Mouse (Mus musculus) kidney, embryonic 14.5 days (tissue): Measurements from ENCODE around the gene Naa38. TPM values are rescaled to one million over a fixed set of nuclear protein-coding genes. Genes with fewer than 3 reads are reported as not detected.

ENCODE experiments used
- ATAC-seq: fragments of 200-750 bp; cut with Nextera tagmentation; 2 replicates; pipeline ENCODE4 v1.8.0; 2017; ENCODE audit warnings: moderate number of reproducible peaks, mild to moderate bottlenecking, moderate TSS enrichment, moderate library complexity; ENCODE audit not compliant: low FRiP score, low TSS enrichment
- H3K27ac ChIP-seq: fragments of 300-500 bp; sonication (generic); 2 replicates; pipeline ENCODE4 v1.5.1; 2014; ENCODE audit warnings: low read depth, mild to moderate bottlenecking, low read length, moderate library complexity, mixed read lengths
- H3K27me3 ChIP-seq: fragments of 300-500 bp; sonication (generic); 2 replicates; pipeline ENCODE4 v1.6.1; 2014; ENCODE audit warnings: mild to moderate bottlenecking, low read length; ENCODE audit not compliant: control insufficient read depth, insufficient read depth
- H3K36me3 ChIP-seq: fragments of 300-500 bp; sonication (generic); 2 replicates; pipeline ENCODE4 v1.6.1; 2014; ENCODE audit warnings: low read length, mixed read lengths; ENCODE audit not compliant: control insufficient read depth, insufficient read depth
- H3K4me1 ChIP-seq: fragments of 300-500 bp; sonication (generic); 2 replicates; pipeline ENCODE4 v1.6.1; 2014; ENCODE audit warnings: low read length, mixed read lengths; ENCODE audit not compliant: control insufficient read depth, insufficient read depth
- H3K4me2 ChIP-seq: fragments of 300-500 bp; sonication (generic); replicated peaks from 2 replicates; pipeline ENCODE4 v1.6.1; 2014; ENCODE audit warnings: low read depth, mild to moderate bottlenecking, low read length
- H3K4me3 ChIP-seq: fragments of 300-500 bp; sonication (generic); 2 replicates; pipeline ENCODE4 v1.5.1; 2014; ENCODE audit warnings: mild to moderate bottlenecking, low read length
- H3K9ac ChIP-seq: fragments of 300-500 bp; sonication (generic); 2 replicates; pipeline ENCODE4 v1.6.1; 2014; ENCODE audit warnings: low read depth, mild to moderate bottlenecking, low read length, moderate library complexity
- H3K9me3 ChIP-seq: fragments of 300-500 bp; sonication (generic); 2 replicates; pipeline ENCODE4 v1.6.1; 2016; ENCODE audit warnings: low read length; ENCODE audit not compliant: control insufficient read depth
- WGBS: fragments of 180-500 bp; shearing (Covaris S2); extraction: QIAGEN DNeasy Blood & Tissue Kit; methylation state at CpG from one replicate; pipeline ENCODE4 v1.1.7; 2014; 5-methylcytosine and 5-hydroxymethylcytosine counted together
- polyA plus RNA-seq: library from polyadenylated mRNA; unstranded; fragments of >200 nt; fragmentation: Nextera tagmentation; extraction: Ambion mirVana; gene quantifications from 2 replicates; pipeline ENCODE4 v1.2.1, GENCODE M21; 2014

Gene Naa38
- polyA plus RNA-seq, 1 experiment from 2014 or later, result 172 TPM

DNA sequence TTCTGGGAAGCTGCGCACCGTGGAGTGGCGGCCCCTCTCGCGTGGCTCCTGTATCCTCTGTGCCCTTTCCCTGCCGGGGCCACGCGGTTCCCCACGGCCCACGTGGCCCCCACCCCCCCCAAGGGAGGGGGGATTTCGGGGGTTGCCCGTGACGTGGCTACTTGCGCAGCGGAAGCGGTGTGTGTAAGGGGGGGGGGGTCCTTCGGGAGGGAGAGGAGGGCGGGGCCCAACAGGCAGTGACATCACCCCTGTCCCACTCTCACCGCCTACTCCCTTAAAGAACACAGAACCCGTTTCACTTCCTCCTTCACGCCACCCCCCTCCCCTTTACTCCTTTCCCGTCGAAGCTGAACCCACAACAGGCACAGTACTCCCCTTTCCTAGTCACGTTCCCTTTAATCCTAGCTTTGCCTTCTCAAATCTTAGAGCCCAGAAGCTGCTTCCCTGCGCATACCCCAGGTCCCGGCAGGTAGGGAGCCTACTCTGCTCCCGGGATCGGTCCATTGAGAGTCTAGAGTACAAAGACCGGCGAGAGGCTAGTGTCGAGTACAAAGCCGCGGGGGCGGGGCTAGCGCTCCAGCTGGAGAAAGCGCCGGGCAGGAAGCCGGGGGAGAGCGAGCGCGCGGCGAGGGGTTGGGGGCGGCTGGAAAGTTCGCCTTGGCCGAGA lies 14.2 kb downstream of the Naa38 start:
- Histone ChIP-seq H3K4me3 (peak overlapping the region; percentile 85), H3K4me1 (peaks cover 41% of the 10 kb centered on the region), H3K36me3 (peaks cover 51% of the 10 kb centered on the region)

DNA sequence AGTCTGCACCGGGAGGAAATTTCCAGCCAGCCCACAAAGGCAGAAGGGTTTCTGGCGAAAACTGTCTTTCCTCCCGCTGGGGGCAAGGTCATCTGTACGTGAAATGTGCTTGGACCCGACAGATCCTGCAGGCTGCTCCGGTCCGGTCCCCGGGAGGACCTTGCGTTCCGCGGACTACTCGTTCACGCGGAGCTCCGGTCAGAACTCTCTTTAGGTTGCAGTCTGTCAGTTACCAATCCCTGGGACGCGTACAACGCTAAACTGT lies 14.7 kb downstream of the Naa38 start:
- under 1% methylated on average over 18 of the region's 18 CpGs for WGBS
- H3K4me3 ChIP-seq, result peak overlapping the region; percentile 85
- H3K27me3 ChIP-seq, result no peaks in the 10 kb centered on the region
- peaks cover 45% of the 10 kb centered on the region for H3K4me1 ChIP-seq
- H3K27ac ChIP-seq, result peak overlapping the region; percentile 99
- peak overlapping the region; percentile 90 for H3K9ac ChIP-seq
- ATAC-seq, result no peak
- H3K4me2 ChIP-seq, result peak overlapping the region; percentile 68
- no peaks in the 10 kb centered on the region for H3K9me3 ChIP-seq
- H3K36me3 ChIP-seq, result peaks cover 47% of the 10 kb centered on the region

More for the DNA sequence above, 14.2 kb downstream of the Naa38 start:
- Histone ChIP-seq H3K27me3 (no peaks in the 10 kb centered on the region), H3K4me2 (peak overlapping the region; percentile 68), H3K9ac (peak overlapping the region; percentile 90), H3K27ac (peak overlapping the region; percentile 99), H3K9me3 (no peaks in the 10 kb centered on the region)
- WGBS, result under 1% methylated on average over 41 of the region's 46 CpGs
- peak; percentile 41; the same call in 1 of the 2 replicates for ATAC-seq

DNA sequence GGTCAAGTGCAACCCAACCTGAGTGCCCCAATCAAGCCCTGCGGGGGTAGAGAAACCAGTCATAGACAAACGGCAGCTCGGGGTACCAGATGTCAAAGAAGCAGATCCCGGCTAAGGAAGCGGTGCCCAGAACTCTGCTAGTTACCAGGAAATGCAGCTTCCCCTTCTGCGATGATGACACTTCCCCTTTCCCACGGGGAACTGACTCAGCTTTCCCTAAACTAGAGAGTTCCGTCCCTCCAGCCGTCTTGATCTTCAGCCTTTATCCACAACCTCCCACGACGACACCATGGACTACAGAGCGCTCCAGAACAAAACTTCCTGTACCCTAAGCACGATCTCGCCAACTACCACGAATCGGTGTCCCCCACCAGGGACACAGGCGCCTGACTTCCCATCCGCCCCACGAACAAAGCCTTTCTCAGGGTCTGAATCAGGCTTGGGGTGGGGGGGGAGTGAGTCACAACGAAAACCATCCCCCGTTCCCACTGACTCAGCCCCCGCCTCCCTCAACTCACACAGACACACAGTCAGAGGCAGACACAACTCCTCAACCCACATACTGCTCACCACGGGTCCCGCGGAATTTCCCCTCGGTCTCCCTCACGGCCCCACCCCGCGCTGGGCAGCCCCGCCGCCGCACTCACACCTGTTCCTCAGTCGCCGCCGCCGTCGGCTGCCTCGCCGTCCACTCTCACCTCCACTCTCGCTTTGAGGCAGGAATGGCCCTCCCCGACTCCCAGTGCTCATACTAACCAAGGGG lies 15.2 kb downstream of the Naa38 start:
- H3K27ac ChIP-seq, result peak overlapping the region; percentile 99
- ATAC-seq, result peak; percentile 7; the same call in 1 of the 2 replicates
- peaks cover 41% of the 10 kb centered on the region for H3K36me3 ChIP-seq
- H3K9me3 ChIP-seq, result no peaks in the 10 kb centered on the region
- peak overlapping the region; percentile 85 for H3K4me3 ChIP-seq
- peak overlapping the region; percentile 68 for H3K4me2 ChIP-seq
- WGBS, result under 1% methylated on average over 41 of the region's 41 CpGs
- peak overlapping the region; percentile 90 for H3K9ac ChIP-seq
- H3K27me3 ChIP-seq, result no peaks in the 10 kb centered on the region
- H3K4me1 ChIP-seq, result peaks cover 47% of the 10 kb centered on the region

- peak; percentile 56 for ATAC-seq
- Histone ChIP-seq H3K9me3 (no peaks in the 10 kb centered on the region), H3K4me1 (peaks cover 47% of the 10 kb centered on the region), H3K4me2 (peak overlapping the region; percentile 68), H3K9ac (peak overlapping the region; percentile 90), H3K27me3 (no peaks in the 10 kb centered on the region), H3K36me3 (peaks cover 35% of the 10 kb centered on the region), H3K4me3 (peak overlapping the region; percentile 85), H3K27ac (peak overlapping the region; percentile 99)
- WGBS, result under 1% methylated on average over 26 of the region's 26 CpGs
These were observed 15.8 kb downstream of the Naa38 start for GRCm38 (mm10) chr11:69411073-69411535.

- peaks cover 50% of the 10 kb centered on the region for H3K4me1 ChIP-seq
- H3K36me3 ChIP-seq, result peaks cover 30% of the 10 kb centered on the region
- H3K27ac ChIP-seq, result peak overlapping the region; percentile 99
- H3K27me3 ChIP-seq, result no peaks in the 10 kb centered on the region
- no peak for ATAC-seq
- peak overlapping the region; percentile 90 for H3K9ac ChIP-seq
- no peaks in the 10 kb centered on the region for H3K9me3 ChIP-seq
- peak overlapping the region; percentile 68 for H3K4me2 ChIP-seq
- peak overlapping the region; percentile 85 for H3K4me3 ChIP-seq
- under 1% methylated on average over 33 of the region's 39 CpGs for WGBS
These were observed 16.4 kb downstream of the Naa38 start for GRCm38 (mm10) chr11:69411538-69412203.

DNA sequence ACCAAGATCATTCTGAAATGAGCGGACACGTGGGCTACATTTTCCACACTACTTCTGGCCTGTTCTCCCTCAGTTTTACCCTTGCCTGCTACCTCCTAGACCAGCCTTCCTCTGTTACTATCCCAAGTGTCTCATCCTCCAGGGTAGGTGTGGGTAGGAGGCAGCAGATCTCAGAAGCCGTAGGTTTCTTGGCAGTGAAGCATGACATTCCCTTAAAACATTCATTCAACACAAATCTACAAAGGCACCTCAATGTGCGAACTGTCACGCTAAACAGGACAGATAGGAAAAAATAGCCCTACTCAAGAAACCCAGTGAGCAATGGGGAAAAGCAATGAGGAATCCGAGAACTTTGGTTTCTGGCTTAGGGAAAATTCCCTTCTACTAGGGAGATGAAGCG lies 17.3 kb downstream of the Naa38 start:
- H3K4me2 ChIP-seq, result peak overlapping the region; percentile 68
- no peak for ATAC-seq
- H3K9me3 ChIP-seq, result no peaks in the 10 kb centered on the region
- peak overlapping the region; percentile 85 for H3K4me3 ChIP-seq
- WGBS, result 53% methylated on average over 7 of the region's 7 CpGs
- no peaks in the 10 kb centered on the region for H3K27me3 ChIP-seq
- peak overlapping the region; percentile 8; the same call in 1 of the 2 replicates for H3K9ac ChIP-seq
- H3K36me3 ChIP-seq, result peaks cover 21% of the 10 kb centered on the region
- H3K4me1 ChIP-seq, result peaks cover 56% of the 10 kb centered on the region
- H3K27ac ChIP-seq, result no peak overlapping the region

- H3K4me2 ChIP-seq, result peak within 1 kb of the TSS; percentile 95
- ATAC-seq, result no peak
- H3K9me3 ChIP-seq, result no peaks in the 10 kb centered on the region
- peaks cover 47% of the 10 kb centered on the region for H3K4me1 ChIP-seq
- H3K27me3 ChIP-seq, result no peaks in the 10 kb centered on the region
- peak within 1 kb of the TSS; percentile 45; the same call in 1 of the 2 replicates for H3K9ac ChIP-seq
- peak within 1 kb of the TSS; percentile 85 for H3K4me3 ChIP-seq
- WGBS, result 27% methylated on average over 12 of the region's 12 CpGs
- H3K27ac ChIP-seq, result peak within 1 kb of the TSS; percentile 95
- peaks cover 14% of the 10 kb centered on the region for H3K36me3 ChIP-seq
These were observed 18.2 kb downstream of the Naa38 start, which contains the start of gene Kdm6b for GRCm38 (mm10) chr11:69413221-69414181. Kdm6b (minus strand) TSS chr11:69413675.
